Mouse (Mus musculus): ENCODE measurements at regions not wholly inside any gene's neighbourhood (a gene's known extent, or its start where the extent isn't known, plus 50 kb on each side); places are given as distances from the start of the nearest gene placed in this dataset.
A peak's percentile ranks its signal among the peaks of the same experiment; 100 is the strongest.

DNA sequence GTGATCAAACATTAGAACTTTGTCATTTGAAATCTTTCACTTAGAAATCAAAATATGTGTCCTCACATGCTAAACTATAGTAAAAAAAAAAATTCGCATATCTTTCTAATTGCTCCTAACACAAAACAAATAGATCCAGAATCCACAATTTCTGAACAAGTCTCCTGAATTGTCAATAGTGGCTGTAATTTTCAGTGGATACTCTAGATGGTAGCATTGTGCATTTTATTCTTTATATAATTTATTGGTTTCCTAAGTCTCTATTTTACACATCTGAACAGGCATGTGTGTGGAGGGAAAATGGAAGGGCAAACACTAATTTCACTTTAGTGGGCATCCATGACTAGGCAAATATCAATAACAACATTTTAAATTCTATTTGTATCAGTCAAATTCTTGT is 63.7 kb upstream of the Tnmd start:
- DNase-seq (ENCODE audit: low spot score), result peak; percentile 17

DNA sequence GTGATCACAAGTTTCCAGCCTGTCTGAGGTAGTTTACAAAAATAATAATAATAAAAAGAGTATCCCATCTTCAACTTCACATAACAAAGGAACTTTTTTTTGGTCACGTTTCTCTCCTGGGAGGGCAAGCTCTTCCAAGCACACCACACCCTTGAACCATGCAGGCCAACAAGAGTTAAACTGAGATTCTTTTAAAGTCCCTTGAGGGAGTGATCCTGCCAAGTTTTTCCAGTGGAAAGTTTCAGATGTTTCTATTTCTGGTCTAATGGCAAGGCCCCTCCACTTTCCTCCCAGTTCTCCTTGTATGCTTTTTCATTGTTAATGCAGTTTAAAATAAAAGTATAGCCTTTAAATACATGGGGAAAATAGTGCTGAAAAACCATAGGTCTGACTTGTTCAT is 65.2 kb upstream of the Pcdh19 start:
- DNase-seq (ENCODE audit: low spot score), result no peak

GRCm38 (mm10) chrX:133752232-133752631 is 63.4 kb upstream of the Pcdh19 start:
- no peak for DNase-seq (ENCODE audit: low spot score)

GRCm38 (mm10) chrX:133743446-133743845 is 54.7 kb upstream of the Pcdh19 start:
- no peak for DNase-seq (ENCODE audit: low spot score)

DNA sequence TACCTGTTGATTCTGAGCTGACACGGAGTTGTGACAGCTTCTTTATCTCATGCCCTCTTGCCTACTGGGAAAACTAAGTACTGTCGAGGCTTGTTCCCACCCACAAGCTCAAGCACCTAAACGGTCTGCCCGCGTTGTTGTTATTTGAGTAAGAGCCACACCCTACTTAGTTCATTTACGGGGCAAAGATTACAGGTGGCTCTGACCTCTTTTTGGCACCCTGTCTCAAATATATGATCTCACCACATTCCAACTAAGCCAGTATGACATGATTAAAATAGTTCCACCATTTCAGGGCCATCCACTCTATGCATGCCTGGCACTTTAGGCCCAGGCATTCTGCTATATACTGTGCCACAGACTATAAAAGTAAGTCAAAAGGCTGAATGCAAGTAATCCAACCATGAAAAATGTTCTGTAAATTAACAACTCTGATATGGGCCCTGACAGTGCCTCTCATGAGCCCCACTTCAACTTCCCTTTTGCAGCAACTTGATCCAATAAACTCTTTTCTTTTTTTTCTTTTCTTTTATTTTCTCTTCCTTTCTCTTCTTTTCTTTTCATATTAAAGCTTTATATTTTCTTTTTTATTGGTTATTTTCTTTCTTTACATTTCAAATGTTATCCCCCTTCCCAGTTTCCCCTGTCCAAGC is 50.3 kb upstream of the Pcdh19 start:
- no peak for DNase-seq (ENCODE audit: low spot score)
